In genomic region chr1:127206020-127206641, GRCm38 (mm10) we compare ENCODE assay signal across 8 mouse cellular contexts. TPM values are rescaled to one million over a fixed set of nuclear protein-coding genes. Genes with fewer than 3 reads are reported as not detected.
DNase-seq lines count a peak whose midpoint lies in the region; ATAC-seq and TF ChIP-seq lines count a peak whose summit lies in the region.

No protein-coding gene starts in this region.

- no peaks in the 10 kb centered on the region for H3K27me3 ChIP-seq in embryonic facial prominence, embryonic 12.5 days
- no peaks in the 10 kb centered on the region for H3K27me3 ChIP-seq in kidney, adult 2 months (replicated peaks; ENCODE audit: control insufficient read depth, insufficient read depth, low read length)
- H3K27me3 ChIP-seq in liver, embryonic 11.5 days (replicated peaks; ENCODE audit: control insufficient read depth, insufficient read depth, low read length) = no peaks in the 10 kb centered on the region
- H3K27me3 ChIP-seq in midbrain, postnatal 0 days (ENCODE audit: insufficient read depth, low read length) = no peaks in the 10 kb centered on the region

- 0 out of 2 replicates have a peak, but pooled peaks have one; percentile 44 for ATAC-seq in embryonic facial prominence, embryonic 12.5 days (ENCODE audit: insufficient number of reproducible peaks, insufficient read depth, low FRiP score, low TSS enrichment)
- ATAC-seq in liver, embryonic 11.5 days (replicated peaks; ENCODE audit: low FRiP score) = peak; percentile 4; the same call in 1 of the 2 replicates
- ATAC-seq in midbrain, postnatal 0 days (ENCODE audit: low FRiP score) = peak; percentile 45

- peak overlapping the region; percentile 92 for H3K4me2 ChIP-seq in embryonic facial prominence, embryonic 12.5 days (replicated peaks)
- peak overlapping the region; percentile 89 for H3K4me2 ChIP-seq in liver, embryonic 11.5 days
- H3K4me2 ChIP-seq in midbrain, postnatal 0 days (ENCODE audit: low read depth, low read length, poor library complexity, severe bottlenecking) = peak overlapping the region; percentile 65

- TF ChIP-seq CTCF in kidney, adult 2 months (conservative IDR thresholded peaks at IDR 0.05; ENCODE audit: insufficient read depth, insufficient read length, low read depth, low read length) = no peak
- no peak for TF ChIP-seq CTCF in midbrain, postnatal 0 days (IDR thresholded peaks at IDR 0.05)

- peaks cover 26% of the 10 kb centered on the region; the same call in 1 of the 2 replicates for H3K4me1 ChIP-seq in embryonic facial prominence, embryonic 12.5 days
- H3K4me1 ChIP-seq in kidney, adult 2 months (ENCODE audit: control insufficient read depth, insufficient read depth, low read length) = peaks cover 8% of the 10 kb centered on the region; the same call in 1 of the 2 replicates
- peaks cover 5% of the 10 kb centered on the region for H3K4me1 ChIP-seq in liver, embryonic 11.5 days (replicated peaks; ENCODE audit: control insufficient read depth, insufficient read depth, low read length)
- peaks cover 5% of the 10 kb centered on the region; the same call in 1 of the 2 replicates for H3K4me1 ChIP-seq in midbrain, postnatal 0 days (ENCODE audit: insufficient read depth, low read length)

- H3K36me3 ChIP-seq in embryonic facial prominence, embryonic 12.5 days = no peaks in the 10 kb centered on the region
- no peaks in the 10 kb centered on the region for H3K36me3 ChIP-seq in kidney, adult 2 months (ENCODE audit: control insufficient read depth, insufficient read depth, low read length)
- no peaks in the 10 kb centered on the region for H3K36me3 ChIP-seq in liver, embryonic 11.5 days (ENCODE audit: control insufficient read depth, insufficient read depth, low read length)
- no peaks in the 10 kb centered on the region for H3K36me3 ChIP-seq in midbrain, postnatal 0 days (ENCODE audit: insufficient read depth, low read length)

- no peaks in the 10 kb centered on the region for H3K9me3 ChIP-seq in embryonic facial prominence, embryonic 12.5 days
- H3K9me3 ChIP-seq in liver, embryonic 11.5 days (ENCODE audit: control insufficient read depth, low read length) = no peaks in the 10 kb centered on the region
- H3K9me3 ChIP-seq in midbrain, postnatal 0 days (ENCODE audit: low read length) = no peaks in the 10 kb centered on the region

- DNase-seq in 3134 (ENCODE audit: extremely low read depth, insufficient read length, low spot score) = peak; percentile 74
- DNase-seq in adrenal gland, adult 2 months = peak; percentile 72
- peak; percentile 44 to 51 for DNase-seq in heart, adult 9 months (ENCODE audit: low spot score in 2 of 2)
- DNase-seq in kidney, adult 2 months = peak; percentile 54
- DNase-seq in liver, embryonic 11.5 days (ENCODE audit: low spot score) = peak; percentile 52
- DNase-seq in midbrain, postnatal 0 days (ENCODE audit: low spot score) = peak; percentile 53
- DNase-seq in spleen, postnatal 4 days (ENCODE audit: low spot score in 2 of 2) = peak; percentile 28 to 72

- peak overlapping the region; percentile 95; the same call in 1 of the 2 replicates for H3K27ac ChIP-seq in embryonic facial prominence, embryonic 12.5 days
- H3K27ac ChIP-seq in kidney, adult 2 months (ENCODE audit: insufficient read depth, low read depth, low read length) = no peak overlapping the region
- no peak overlapping the region for H3K27ac ChIP-seq in liver, embryonic 11.5 days (ENCODE audit: low read depth, low read length)
- peak overlapping the region; percentile 93 for H3K27ac ChIP-seq in midbrain, postnatal 0 days (ENCODE audit: low read depth, low read length)

- WGBS in embryonic facial prominence, embryonic 12.5 days = 3% methylated on average over 39 of the region's 39 CpGs
- WGBS in kidney, adult 2 months = 3% methylated on average over 39 of the region's 39 CpGs
- 4% methylated on average over 39 of the region's 39 CpGs for WGBS in liver, embryonic 11.5 days
- WGBS in midbrain, postnatal 0 days = 1% methylated on average over 39 of the region's 39 CpGs

- peak overlapping the region; percentile 75 for H3K9ac ChIP-seq in embryonic facial prominence, embryonic 12.5 days
- peak overlapping the region; percentile 73 for H3K9ac ChIP-seq in liver, embryonic 11.5 days (ENCODE audit: low read depth, low read length)
- H3K9ac ChIP-seq in midbrain, postnatal 0 days (replicated peaks; ENCODE audit: low read length, poor library complexity, severe bottlenecking) = peak overlapping the region; percentile 86

- TF ChIP-seq POLR2A in kidney, adult 2 months (IDR thresholded peaks at IDR 0.05; ENCODE audit: low read depth, low read length) = no peak

- H3K4me3 ChIP-seq in embryonic facial prominence, embryonic 12.5 days = peak overlapping the region; percentile 90
- peak overlapping the region; percentile 93 for H3K4me3 ChIP-seq in kidney, adult 2 months (ENCODE audit: insufficient read depth, low read depth, low read length)
- H3K4me3 ChIP-seq in liver, embryonic 11.5 days (ENCODE audit: low read depth, low read length) = peak overlapping the region; percentile 75
- H3K4me3 ChIP-seq in midbrain, postnatal 0 days (ENCODE audit: low read depth, low read length) = peak overlapping the region; percentile 75

RNA-seq across cellular contexts. Expression of gene Mgat5, which starts 1.3 kb away (rescaled TPM):
- total RNA-seq in adrenal gland, adult 2 months (2021) = 10 to 100 TPM; 11.2 to 14.0 TPM
- 2.8 and 3.3 TPM in 2 replicates for polyA plus RNA-seq in adrenal gland, adult 2 months (2012; rRNA removed)
- polyA plus RNA-seq in embryonic facial prominence, embryonic 12.5 days (2016; fragmentation: Nextera tagmentation; extraction: Ambion mirVana) = 6.2 and 6.5 TPM in 2 replicates
- 12.0 and 13.1 TPM in 2 replicates for polyA plus RNA-seq in kidney, adult 2 months (2012; rRNA removed)
- polyA plus RNA-seq in liver, embryonic 11.5 days (2014; fragmentation: Nextera tagmentation; extraction: Ambion mirVana) = 1.8 and 2.3 TPM in 2 replicates
- 56.5 and 56.6 TPM in 2 replicates for total RNA-seq in midbrain, postnatal 0 days (2014; rRNA removed)
- 11.2 and 13.0 TPM in 2 replicates for polyA plus RNA-seq in midbrain, postnatal 0 days (2015; fragmentation: Nextera tagmentation; extraction: Ambion mirVana)

Comparison
In these comparisons a context has a peak if more than half of its experiments do, and no peak if none do; other contexts are left out.
1. H3K27ac ChIP-seq: peak in embryonic facial prominence, embryonic 12.5 days (single experiment) and midbrain, postnatal 0 days (single experiment); none in kidney, adult 2 months (single experiment) and liver, embryonic 11.5 days (single experiment).
2. Peak in every context shown above with its lines, with median percentiles within 50 percentile points of each other: DNase-seq, ATAC-seq, H3K4me2 ChIP-seq, H3K4me3 ChIP-seq and H3K9ac ChIP-seq.